Mouse (Mus musculus): ENCODE measurements around the gene Tsc22d2. TPM values are rescaled to one million over a fixed set of nuclear protein-coding genes. Genes with fewer than 3 reads are reported as not detected.
A peak's percentile ranks its signal among the peaks of the same experiment; 100 is the strongest.

Gene Tsc22d2
- polyA plus RNA-seq, 1 experiment from 2014 or later = 5.5 TPM

DNA sequence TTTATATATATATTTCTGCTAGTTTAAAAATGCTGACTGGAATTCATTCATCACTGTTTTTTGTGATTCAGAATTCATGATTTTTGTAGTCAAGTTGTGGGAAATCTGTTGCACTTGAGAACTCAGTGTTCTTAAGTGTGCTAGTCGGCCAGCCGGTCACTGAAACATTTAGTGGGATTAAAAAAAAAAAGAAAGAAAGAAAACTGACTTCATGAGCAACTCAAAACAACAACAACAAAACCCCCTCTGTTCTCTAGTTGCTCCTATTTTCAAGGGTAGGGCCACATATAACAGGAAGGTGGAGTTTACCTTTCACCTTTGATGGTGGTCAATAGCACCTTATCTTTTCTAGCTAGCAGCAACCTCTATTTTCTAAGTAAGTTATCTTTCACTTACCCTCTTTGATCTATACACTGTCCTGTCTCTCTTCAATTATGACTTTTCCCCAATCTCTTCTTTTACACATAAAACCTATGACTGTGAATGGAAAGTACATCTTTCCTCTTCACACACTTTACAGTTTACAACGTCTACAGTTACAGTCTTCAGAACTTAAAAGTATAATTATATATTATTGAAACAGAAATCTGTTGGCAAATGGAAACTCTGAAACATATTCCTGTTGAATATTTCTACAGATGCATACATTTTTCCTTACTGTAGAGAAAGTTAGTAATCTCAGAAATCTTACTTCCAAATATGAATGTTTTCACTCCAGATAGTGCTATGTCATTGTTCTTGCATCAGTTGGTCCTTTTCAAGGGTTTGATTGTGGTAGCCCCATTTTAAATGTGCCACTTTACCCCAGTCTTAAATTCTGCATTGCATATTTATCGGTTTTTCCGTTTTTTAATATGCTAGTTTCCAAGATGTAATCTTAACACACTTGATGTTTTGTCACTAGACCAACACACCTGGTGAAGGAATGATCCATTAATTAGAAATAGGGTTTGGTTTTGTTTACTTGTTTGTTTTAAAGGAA, 4.5 kb downstream of the Tsc22d2 start:
- ATAC-seq = no peak
- H3K9ac ChIP-seq (replicated peaks) = peak overlapping the region; percentile 69
- WGBS (ENCODE audit: insufficient replicate concordance) = 32% methylated on average over 5 of the region's 5 CpGs

DNA sequence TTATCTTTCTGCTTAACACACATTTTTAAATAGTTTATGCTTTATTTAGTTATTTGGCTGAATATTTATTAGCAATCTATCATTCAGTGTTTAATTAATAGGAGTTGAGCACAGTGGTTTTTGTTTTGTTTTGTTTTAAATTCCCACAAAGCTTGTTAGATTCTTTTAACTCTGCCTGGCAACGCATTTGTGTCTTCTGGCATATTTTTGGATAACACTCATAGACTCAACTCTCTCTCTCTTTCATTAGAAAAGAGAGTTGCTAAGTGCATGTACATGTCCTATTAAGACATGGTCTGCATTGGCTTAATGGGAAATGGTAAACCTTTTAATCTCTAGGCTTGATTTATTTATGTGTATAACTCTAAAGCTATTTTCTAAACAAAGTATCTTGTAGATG, 14.3 kb downstream of the Tsc22d2 start:
- 82% methylated on average over 1 of the region's 1 CpGs for WGBS (ENCODE audit: insufficient replicate concordance)
- Histone ChIP-seq H3K4me2 (ENCODE audit: low read depth, low read length) (no peak overlapping the region), H3K9ac (replicated peaks) (no peak overlapping the region), H3K36me3 (replicated peaks; ENCODE audit: insufficient read depth, low read length) (no peaks in the 10 kb centered on the region; the same call in 1 of the 2 replicates), H3K27me3 (ENCODE audit: insufficient read depth, low read length) (no peaks in the 10 kb centered on the region), H3K9me3 (ENCODE audit: low read length) (no peaks in the 10 kb centered on the region), H3K4me1 (ENCODE audit: insufficient read depth) (no peaks in the 10 kb centered on the region), H3K27ac (ENCODE audit: low read depth) (no peak overlapping the region), H3K4me3 (ENCODE audit: low read depth, low read length) (no peak overlapping the region)
- DNase-seq (no peak), ATAC-seq (no peak)
- TF ChIP-seq CTCF (IDR thresholded peaks at IDR 0.05; ENCODE audit: low read depth) (no peak), EP300 (IDR thresholded peaks at IDR 0.05; ENCODE audit: low read depth) (no peak)

More for the DNA sequence above, 4.5 kb downstream of the Tsc22d2 start:
- TF ChIP-seq CTCF (IDR thresholded peaks at IDR 0.05; ENCODE audit: low read depth) = no peak
- TF ChIP-seq EP300 (IDR thresholded peaks at IDR 0.05; ENCODE audit: low read depth) = no peak
- Histone ChIP-seq H3K36me3 (replicated peaks; ENCODE audit: insufficient read depth, low read length) (0 out of 2 replicates have a peak, but pooled peaks cover 3% of the 10 kb centered on the region), H3K4me1 (ENCODE audit: insufficient read depth) (peaks cover 6% of the 10 kb centered on the region; the same call in 1 of the 2 replicates), H3K27me3 (ENCODE audit: insufficient read depth, low read length) (no peaks in the 10 kb centered on the region), H3K4me3 (ENCODE audit: low read depth, low read length) (peak overlapping the region; percentile 92), H3K27ac (ENCODE audit: low read depth) (peak overlapping the region; percentile 67), H3K4me2 (ENCODE audit: low read depth, low read length) (peak overlapping the region; percentile 96), H3K9me3 (ENCODE audit: low read length) (no peaks in the 10 kb centered on the region)
- no peak for DNase-seq

GRCm38 (mm10) chr3:58434414-58434813, 19.9 kb downstream of the Tsc22d2 start:
- 69% methylated on average over 2 of the region's 2 CpGs for WGBS (ENCODE audit: insufficient replicate concordance)
- Histone ChIP-seq H3K4me2 (ENCODE audit: low read depth, low read length) (no peak overlapping the region), H3K36me3 (replicated peaks; ENCODE audit: insufficient read depth, low read length) (peaks cover 7% of the 10 kb centered on the region), H3K27ac (ENCODE audit: low read depth) (no peak overlapping the region), H3K9me3 (ENCODE audit: low read length) (no peaks in the 10 kb centered on the region), H3K9ac (replicated peaks) (no peak overlapping the region), H3K4me3 (ENCODE audit: low read depth, low read length) (no peak overlapping the region), H3K4me1 (ENCODE audit: insufficient read depth) (0 out of 2 replicates have a peak, but pooled peaks cover 3% of the 10 kb centered on the region), H3K27me3 (ENCODE audit: insufficient read depth, low read length) (no peaks in the 10 kb centered on the region)
- DNase-seq (no peak), ATAC-seq (no peak)
- TF ChIP-seq EP300 (IDR thresholded peaks at IDR 0.05; ENCODE audit: low read depth) (no peak), CTCF (IDR thresholded peaks at IDR 0.05; ENCODE audit: low read depth) (no peak)

GRCm38 (mm10) chr3:58448230-58448629, 33.7 kb downstream of the Tsc22d2 start:
- Histone ChIP-seq H3K27ac (ENCODE audit: low read depth) (no peak overlapping the region), H3K4me2 (ENCODE audit: low read depth, low read length) (no peak overlapping the region), H3K9ac (replicated peaks) (no peak overlapping the region), H3K27me3 (ENCODE audit: insufficient read depth, low read length) (no peaks in the 10 kb centered on the region), H3K9me3 (ENCODE audit: low read length) (no peaks in the 10 kb centered on the region), H3K36me3 (replicated peaks; ENCODE audit: insufficient read depth, low read length) (peaks cover 12% of the 10 kb centered on the region; the same call in 1 of the 2 replicates), H3K4me1 (ENCODE audit: insufficient read depth) (peaks cover 4% of the 10 kb centered on the region), H3K4me3 (ENCODE audit: low read depth, low read length) (no peak overlapping the region)
- ATAC-seq (peak; percentile 79), DNase-seq (peak; percentile 62)
- 94% methylated on average over 2 of the region's 2 CpGs for WGBS (ENCODE audit: insufficient replicate concordance)
- TF ChIP-seq CTCF (IDR thresholded peaks at IDR 0.05; ENCODE audit: low read depth) = peak; percentile 72
- no peak for TF ChIP-seq EP300 (IDR thresholded peaks at IDR 0.05; ENCODE audit: low read depth)

- no peak overlapping the region for H3K9ac ChIP-seq (replicated peaks)
- WGBS (ENCODE audit: insufficient replicate concordance) = 79% methylated on average over 3 of the region's 3 CpGs
- no peak overlapping the region for H3K4me3 ChIP-seq (ENCODE audit: low read depth, low read length)
- H3K4me2 ChIP-seq (ENCODE audit: low read depth, low read length) = no peak overlapping the region
- H3K4me1 ChIP-seq (ENCODE audit: insufficient read depth) = peaks cover 7% of the 10 kb centered on the region
- DNase-seq (no peak), ATAC-seq (no peak)
- H3K36me3 ChIP-seq (replicated peaks; ENCODE audit: insufficient read depth, low read length) = peaks cover 12% of the 10 kb centered on the region; the same call in 1 of the 2 replicates
- no peak for TF ChIP-seq EP300 (IDR thresholded peaks at IDR 0.05; ENCODE audit: low read depth)
- no peak for TF ChIP-seq CTCF (IDR thresholded peaks at IDR 0.05; ENCODE audit: low read depth)
- no peaks in the 10 kb centered on the region for H3K9me3 ChIP-seq (ENCODE audit: low read length)
- H3K27me3 ChIP-seq (ENCODE audit: insufficient read depth, low read length) = no peaks in the 10 kb centered on the region
- H3K27ac ChIP-seq (ENCODE audit: low read depth) = no peak overlapping the region
Observed at GRCm38 (mm10) chr3:58449487-58449886, 35.0 kb downstream of the Tsc22d2 start.

DNA sequence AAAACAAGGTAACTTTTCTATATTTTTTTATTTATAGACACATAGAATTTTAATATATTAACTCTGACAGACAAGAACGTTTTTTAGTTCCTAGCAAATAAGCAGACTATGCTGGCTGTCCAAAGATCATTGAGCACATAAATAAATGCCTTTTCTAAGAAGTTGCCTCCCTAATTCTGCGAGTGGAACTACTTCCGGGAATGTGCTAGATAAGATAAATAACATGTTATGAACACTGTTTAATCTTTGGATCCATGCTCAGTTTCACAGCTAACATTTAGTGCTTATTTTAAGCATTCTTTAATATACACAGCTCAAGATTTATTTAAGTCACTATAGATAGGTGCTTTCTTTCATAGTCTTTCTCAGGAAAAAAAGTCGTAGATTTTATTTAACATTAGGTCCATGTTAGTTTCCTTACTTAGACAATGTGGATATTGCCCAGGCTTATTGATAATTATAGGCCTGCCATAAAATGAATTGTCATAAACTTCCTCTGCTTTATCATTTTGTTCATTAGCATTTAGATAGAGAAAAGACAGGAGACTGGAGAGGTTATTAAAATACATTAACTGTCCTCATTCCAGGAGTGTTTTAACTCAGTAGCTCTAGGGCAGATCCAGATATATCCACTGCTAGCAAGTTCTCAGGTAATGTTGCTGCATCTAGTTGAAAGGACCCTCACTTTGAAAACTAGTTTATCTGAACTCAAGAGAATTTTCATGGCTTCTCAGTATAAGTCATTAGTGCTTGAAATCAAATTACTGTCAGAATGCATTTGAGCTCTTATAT, 40.1 kb downstream of the Tsc22d2 start:
- Histone ChIP-seq H3K9ac (replicated peaks) (no peak overlapping the region), H3K4me1 (ENCODE audit: insufficient read depth) (peaks cover 11% of the 10 kb centered on the region), H3K4me2 (ENCODE audit: low read depth, low read length) (no peak overlapping the region), H3K4me3 (ENCODE audit: low read depth, low read length) (no peak overlapping the region), H3K36me3 (replicated peaks; ENCODE audit: insufficient read depth, low read length) (peaks cover 7% of the 10 kb centered on the region), H3K9me3 (ENCODE audit: low read length) (no peaks in the 10 kb centered on the region), H3K27ac (ENCODE audit: low read depth) (peak overlapping the region; percentile 80), H3K27me3 (ENCODE audit: insufficient read depth, low read length) (no peaks in the 10 kb centered on the region)
- TF ChIP-seq CTCF (IDR thresholded peaks at IDR 0.05; ENCODE audit: low read depth) (no peak), EP300 (IDR thresholded peaks at IDR 0.05; ENCODE audit: low read depth) (peak; percentile 93)
- DNase-seq (no peak), ATAC-seq (peak; percentile 91)
- WGBS (ENCODE audit: insufficient replicate concordance) = 34% methylated on average over 4 of the region's 4 CpGs

Measured in liver, postnatal 0 days (tissue).